Mouse (Mus musculus): ENCODE results near the gene Pkd2l1. TPM values are rescaled to one million over a fixed set of nuclear protein-coding genes. Genes with fewer than 3 reads are reported as not detected.
"Not testable (repeated sequence)": the region's sequence is repeated elsewhere in the genome, so short reads cannot be mapped to it uniquely, and the experiment has no call there.

The Pkd2l1 gene
- total RNA-seq, 1 experiment from 2014 or later, result not detected

DNA sequence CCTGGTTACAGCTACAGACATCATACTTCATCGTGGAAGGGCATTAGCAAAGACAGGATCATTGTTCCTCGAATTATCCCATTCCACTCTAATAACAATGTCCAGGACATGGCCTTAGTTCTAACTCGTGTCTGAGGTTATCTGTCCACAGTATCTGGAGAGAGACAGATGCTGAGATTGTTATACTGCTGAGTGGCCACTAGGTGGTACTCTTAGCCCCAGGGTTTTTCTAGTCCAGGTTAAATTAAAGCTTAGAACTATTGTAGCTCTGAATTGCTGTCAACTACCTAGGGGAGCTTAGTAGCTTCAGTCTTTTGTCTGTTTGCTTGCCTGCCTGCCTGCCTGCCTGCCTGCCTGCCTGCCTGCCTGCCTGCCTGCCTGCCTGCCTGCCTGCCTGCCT is 30.7 kb downstream of the Pkd2l1 start:
- peak; percentile 79 for ATAC-seq (replicated peaks; ENCODE audit: low read depth, poor library complexity, severe bottlenecking)

DNA sequence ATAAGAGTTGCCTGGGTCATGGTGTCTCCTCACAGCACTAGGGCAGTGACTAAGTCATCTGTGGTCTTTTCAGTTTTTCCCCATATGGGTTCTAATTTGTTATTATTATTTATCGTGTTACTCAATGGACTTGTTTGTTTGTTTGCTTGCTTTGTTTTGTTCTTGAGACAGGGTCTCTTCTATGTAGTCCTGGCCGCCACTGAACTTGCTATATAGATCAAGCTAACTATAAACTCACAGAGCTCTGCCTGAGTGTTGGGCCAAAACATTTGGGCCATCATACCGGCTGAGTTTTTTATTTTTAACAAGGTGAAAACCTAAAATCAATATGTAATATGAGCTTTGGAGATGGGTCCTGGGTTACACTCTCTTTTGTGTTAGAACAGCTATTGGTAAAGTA is 32.9 kb downstream of the Pkd2l1 start:
- ATAC-seq (replicated peaks; ENCODE audit: low read depth, poor library complexity, severe bottlenecking), result no peak

DNA sequence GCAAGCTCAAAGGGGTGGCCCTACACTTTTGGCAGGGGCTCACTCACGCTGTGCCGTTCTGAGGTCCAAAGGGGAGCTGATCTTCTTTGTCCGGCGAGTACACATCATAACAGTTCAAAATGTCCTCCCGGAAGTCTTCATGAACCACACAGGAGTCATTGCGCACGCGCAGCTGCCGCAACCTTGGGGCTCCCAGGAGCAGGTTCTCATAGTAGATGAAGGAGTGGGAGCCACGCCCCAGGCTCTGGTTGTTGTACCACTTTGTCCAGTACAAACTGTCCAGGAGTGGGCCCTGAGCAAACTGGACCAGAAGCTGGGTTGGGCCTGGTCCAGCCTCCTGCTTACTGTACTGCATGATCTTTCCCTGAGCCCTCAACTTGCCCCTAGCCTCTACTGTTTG is 35.2 kb downstream of the Pkd2l1 start:
- no peak for ATAC-seq (replicated peaks; ENCODE audit: low read depth, poor library complexity, severe bottlenecking)

DNA sequence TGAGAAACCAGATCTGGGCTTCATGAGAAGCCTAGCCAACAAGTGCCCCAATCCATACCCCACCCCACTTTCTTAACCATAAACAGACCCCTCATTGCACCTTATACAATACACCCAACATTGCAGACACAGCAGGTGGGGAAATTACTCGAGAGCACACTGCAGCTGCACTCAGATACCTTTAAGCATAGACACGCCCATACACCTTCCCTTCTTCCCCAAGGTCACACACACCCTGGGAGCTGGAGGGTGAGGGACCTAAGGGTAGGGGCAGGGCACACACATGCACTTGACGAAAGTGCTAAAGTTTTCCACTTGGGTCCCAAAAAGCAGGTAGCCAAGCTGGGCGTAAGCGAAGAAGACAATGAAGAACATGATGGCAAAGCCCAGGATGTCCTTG is 38.5 kb downstream of the Pkd2l1 start:
- no peak for ATAC-seq (replicated peaks; ENCODE audit: low read depth, poor library complexity, severe bottlenecking)

DNA sequence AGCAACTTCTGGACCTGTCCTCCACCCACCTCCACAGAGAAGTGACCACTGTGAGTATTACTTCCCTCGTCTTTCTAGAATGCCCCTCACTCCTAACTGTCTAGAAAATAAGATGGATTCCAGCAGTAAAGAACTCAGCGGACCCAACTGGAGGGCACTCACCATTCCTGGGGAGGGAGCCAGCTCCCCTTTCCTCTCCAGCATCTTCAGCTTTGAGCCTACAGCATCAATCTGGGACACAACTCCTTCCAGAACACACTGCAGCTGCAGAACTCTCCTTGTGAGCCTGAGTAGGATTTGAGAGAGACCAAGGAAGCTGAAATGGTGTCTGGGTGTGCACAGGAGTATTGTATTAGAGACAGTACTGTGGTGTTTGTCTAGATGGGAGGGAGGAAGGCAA is 43.3 kb downstream of the Pkd2l1 start:
- no peak for ATAC-seq (replicated peaks; ENCODE audit: low read depth, poor library complexity, severe bottlenecking)

DNA sequence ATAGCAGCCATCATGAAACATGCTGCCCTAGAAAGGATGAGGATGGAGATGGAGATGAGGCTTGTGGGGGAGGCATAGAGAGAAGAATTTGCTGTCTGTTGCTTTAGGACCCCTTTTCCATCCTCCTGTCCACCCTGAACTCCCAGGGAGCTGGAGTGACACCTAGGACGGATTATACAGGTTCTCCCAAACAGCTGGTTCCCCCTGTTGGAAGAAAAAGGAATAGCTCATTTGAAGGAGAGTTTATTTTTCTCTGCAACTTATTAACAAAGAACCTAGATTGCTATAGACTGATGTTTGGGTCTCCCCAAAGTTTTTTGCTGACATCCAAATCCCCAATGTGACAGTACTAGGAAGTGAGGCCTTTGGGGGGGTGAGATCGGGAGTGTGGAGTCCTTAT is 43.9 kb downstream of the Pkd2l1 start:
- ATAC-seq (replicated peaks; ENCODE audit: low read depth, poor library complexity, severe bottlenecking), result no peak

DNA sequence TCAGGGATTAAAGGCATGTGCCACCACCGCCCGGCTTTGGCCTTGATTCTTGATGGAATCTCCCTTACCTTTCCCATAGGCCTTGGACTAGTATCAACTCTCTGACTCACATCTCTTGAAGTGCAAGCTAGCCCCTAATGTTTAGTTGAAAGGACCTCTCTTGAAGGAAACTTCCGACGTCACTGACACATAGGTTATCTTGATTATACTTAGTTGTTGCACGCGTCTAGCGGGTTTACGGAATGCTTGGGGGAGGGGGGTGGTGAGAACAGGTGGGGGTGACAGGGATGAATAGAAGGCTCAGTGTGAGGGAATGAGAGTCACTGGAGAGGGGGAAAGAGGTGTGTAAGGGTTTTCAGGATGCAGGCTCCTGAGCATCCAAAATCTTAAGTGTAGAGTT is 45.3 kb downstream of the Pkd2l1 start:
- ATAC-seq (replicated peaks; ENCODE audit: low read depth, poor library complexity, severe bottlenecking), result no peak

DNA sequence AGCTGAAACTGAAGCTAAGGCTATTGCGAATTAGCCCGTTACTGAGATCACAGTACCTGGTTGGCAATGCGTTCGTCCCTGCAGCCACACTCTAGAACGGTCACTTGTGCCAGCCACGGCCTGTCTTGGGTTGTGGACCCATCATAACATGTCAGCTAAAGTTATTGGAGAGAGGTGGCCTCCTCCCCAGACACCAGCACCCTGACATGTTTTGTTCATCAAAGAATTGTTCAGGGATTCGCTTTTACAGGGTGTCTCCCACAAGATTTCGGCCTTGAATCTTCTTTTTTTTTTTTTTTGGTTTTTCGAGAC is 45.7 kb downstream of the Pkd2l1 start:
- ATAC-seq (replicated peaks; ENCODE audit: low read depth, poor library complexity, severe bottlenecking), result 0 out of 2 replicates have a peak, but pooled peaks have one; percentile 10

DNA sequence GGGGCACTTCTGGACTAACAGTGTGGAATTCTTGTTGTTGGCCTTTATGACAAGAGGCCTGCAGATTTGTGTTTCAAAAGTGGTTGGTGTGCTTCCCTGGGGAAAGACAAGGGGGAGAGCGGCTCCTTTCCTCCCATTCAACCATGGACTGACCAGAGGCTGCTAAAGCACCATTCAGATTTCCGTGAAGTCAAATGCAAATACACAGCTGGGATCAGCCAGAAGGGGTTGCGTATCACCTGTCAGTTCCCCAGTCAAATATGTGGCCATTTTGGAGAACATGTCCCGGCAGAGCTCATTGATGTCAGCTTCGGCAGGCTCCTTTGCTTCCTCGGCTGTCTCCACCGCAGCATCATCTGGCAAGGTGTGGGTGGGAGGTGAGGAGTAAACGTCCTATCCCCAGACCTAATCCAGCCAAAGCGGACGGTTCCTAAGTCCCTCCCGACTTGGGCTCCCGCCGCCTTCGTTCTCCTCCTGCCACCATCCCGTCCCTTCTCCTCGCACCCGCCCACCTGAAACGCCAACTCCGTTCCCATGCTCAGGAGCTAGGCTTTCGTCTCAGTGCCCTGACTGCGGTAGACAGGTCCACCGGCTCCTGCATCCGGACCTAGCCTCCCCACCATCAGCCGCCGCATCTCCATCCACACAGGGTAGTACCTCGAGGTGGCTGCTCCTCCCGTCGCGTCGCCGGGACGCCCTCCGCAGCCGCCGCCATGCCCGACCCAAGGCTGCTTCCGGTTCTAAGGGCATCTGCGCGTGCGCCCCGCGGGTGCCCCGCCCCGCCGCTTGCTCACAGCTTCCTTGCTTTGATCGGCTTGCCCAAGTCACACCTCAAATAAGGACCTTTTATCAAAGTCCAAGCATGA is 46.3 kb downstream of the Pkd2l1 start, which contains the start of gene Bloc1s2:
Gene Bloc1s2 (minus strand): TSS at position 745 of the 866 bp plus-strand sequence.
- peak; percentile 82 for ATAC-seq (replicated peaks; ENCODE audit: low read depth, poor library complexity, severe bottlenecking)

DNA sequence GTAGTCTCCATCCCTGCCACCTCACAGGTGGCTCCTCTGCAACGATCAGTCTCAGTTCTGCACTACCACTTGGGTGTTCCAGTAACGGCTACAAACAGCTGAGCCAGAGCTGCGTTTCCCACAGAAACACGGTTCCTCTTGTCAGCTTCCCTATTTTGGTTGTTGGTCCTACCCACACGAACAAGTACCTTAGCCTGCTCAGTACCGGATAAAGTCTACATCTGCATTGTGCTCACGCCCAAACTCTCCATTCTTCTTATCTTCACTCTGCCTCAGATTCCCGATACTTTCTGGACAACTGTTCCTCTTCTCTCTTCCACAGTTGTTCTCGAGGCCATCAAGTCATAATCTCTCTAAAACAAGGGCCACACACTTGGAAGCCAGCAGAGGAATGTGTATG is 47.9 kb downstream of the Pkd2l1 start:
- ATAC-seq (replicated peaks; ENCODE audit: low read depth, poor library complexity, severe bottlenecking), result peak; percentile 67

DNA sequence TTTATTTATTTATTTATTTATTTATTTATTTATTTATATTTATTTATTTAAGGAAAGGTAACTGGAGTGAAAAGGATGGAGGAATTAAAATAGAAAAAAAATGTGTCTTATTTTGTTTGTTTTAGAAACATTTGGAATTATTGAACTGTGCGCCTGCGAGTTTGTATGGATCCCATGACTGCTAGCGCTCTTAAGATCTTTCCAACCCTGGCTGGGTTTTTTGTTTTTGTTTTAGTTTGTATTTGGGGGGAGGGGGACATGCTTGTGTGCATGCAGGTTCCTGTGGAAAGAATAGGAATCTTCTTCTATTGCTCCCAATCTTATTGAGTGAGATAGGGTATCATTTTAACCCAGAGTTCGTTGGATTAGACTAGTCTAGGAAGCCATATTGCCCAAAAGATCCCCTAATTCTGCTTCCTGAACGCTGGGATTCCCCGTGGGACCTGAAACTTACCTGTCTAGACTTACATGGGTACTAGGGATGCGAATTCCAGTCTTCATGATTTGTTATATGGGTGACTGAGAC is 56.2 kb downstream of the Pkd2l1 start:
- no peak for ATAC-seq (replicated peaks; ENCODE audit: low read depth, poor library complexity, severe bottlenecking)

DNA sequence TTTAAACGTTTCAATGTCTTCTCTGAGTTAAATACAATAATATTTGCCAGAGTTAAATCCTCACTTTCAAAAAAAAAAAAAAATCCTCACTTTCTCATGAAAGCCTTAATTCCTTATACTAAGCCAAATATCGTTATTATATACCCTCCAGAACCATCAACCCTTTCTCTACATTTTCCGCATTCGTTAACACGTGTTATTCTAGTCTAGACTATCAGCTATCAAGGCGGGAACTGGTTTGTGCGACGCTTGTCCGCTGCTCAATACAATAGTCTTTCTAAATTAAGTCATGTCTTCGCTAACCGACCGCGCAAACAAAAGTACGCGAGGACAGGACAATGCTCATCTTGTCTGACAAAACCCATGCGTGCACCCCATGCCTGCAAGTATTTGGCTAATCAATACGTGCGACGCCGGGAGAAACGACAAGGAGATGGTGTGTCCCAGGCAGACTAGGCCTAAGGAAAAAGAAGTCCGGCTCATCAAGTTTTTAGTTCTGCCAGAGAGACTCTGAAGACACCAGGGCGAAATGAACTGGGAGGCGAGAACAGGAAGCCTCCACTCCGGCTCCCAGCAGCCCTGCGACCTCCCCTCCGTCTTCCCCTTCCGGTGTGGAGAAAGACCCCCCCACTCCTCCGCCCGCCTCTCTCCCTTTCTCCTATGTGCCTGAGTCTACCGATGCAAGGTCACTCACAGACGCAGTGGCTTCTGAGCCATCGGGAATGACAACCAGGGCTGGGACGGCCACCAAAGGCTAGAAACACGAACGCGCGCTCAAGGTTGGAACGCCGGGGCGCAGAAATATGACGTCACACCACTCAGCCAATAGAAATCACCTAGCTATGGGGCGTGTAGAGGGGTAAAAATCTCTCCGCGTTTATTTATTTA is 56.9 kb downstream of the Pkd2l1 start, which contains the start of gene Cwf19l1:
Gene Cwf19l1 (minus strand): TSS at position 805 of the 888 bp plus-strand sequence.
- peak; percentile 90 for ATAC-seq (replicated peaks; ENCODE audit: low read depth, poor library complexity, severe bottlenecking)

DNA sequence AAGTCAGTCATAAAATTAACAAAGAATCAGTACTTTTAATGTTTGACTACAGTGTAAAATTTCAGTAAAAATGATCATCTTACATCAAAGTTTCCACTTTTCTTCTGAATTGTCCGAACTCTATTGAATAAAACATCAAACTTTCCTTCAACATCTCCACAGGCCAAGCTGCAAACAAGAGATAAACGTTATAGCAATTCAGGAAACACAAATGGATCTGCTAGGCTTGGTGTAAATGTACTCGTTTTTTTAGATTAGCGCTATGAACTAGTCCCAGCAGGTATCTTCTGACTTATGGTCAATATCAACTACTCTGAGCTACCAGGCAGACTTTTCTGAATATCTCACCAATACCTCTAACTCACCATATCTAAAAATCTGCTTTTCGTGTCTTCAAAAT is 59.3 kb downstream of the Pkd2l1 start:
- ATAC-seq (replicated peaks; ENCODE audit: low read depth, poor library complexity, severe bottlenecking), result no peak

DNA sequence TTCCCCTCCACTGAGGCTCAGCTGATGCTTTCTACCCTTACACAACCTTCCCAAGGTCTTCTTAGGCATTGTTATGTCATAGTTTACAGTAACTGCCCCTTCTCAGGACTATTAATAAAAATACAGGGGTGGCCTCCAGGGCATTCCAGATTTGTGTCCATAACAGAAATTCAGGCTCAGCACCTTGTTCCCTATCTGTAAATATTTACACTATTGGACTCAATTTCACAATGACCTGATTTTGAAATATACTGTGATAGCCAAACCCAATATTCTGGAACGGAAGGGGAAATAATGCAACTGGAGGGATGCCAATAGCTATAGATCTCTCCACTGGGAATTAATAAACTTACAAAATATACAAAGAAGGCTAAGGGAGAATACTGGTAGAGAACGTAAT is 63.7 kb downstream of the Pkd2l1 start:
- no peak for ATAC-seq (replicated peaks; ENCODE audit: low read depth, poor library complexity, severe bottlenecking)

DNA sequence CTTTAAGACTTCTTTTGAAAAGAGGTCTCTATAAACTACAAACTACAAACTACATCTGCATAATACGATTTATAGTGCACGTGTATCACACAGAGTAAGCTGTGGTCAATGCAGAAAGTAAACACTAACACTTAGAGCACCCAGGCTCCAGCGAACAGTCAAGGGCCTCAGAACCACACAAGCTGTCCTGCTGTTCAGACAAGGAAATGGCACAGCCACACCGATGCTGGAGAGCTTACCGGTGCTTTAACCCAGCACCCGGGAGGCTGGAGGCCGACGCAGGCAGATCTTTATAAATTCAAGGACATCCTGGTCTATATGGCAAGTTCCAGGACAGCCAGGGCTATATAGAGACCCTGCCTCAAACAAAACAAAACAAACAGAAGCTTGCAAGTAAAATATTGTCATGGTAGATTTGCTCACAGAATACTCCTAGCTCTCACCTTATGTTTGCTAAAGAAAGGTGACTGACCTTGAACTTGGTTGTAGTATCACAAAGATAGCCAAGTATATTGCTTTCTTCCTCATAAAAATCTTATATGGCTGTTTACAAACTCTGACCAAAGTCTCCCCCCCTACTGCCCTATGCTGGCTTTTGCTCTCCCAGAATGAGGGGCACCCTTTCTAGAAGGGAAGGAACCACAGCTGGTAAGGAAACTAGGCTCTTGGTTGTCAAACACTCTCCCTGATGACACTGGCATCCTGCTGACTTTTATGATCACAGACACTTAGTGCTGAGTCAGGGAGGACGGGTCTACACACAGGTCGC is 64.3 kb downstream of the Pkd2l1 start:
- ATAC-seq (replicated peaks; ENCODE audit: low read depth, poor library complexity, severe bottlenecking), result no peak

DNA sequence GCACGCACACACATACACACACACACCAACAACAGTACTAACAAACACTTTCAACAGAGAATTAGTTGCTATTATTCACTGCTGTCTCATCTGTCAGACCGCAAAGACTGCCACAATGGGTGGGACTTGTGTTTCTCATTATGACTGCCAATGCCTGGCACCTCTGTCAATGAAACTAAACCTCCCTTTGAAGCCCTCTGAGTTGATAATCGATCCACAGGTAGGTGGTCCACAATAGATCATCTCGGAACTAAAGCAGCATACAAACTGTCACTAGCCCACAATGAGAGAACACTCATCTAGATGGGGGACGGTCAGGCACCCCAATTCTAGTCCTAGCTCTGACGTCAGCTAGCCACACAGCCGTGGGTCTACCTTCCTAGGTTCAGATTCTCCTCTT is 71.1 kb downstream of the Pkd2l1 start:
- ATAC-seq (replicated peaks; ENCODE audit: low read depth, poor library complexity, severe bottlenecking), result no peak

DNA sequence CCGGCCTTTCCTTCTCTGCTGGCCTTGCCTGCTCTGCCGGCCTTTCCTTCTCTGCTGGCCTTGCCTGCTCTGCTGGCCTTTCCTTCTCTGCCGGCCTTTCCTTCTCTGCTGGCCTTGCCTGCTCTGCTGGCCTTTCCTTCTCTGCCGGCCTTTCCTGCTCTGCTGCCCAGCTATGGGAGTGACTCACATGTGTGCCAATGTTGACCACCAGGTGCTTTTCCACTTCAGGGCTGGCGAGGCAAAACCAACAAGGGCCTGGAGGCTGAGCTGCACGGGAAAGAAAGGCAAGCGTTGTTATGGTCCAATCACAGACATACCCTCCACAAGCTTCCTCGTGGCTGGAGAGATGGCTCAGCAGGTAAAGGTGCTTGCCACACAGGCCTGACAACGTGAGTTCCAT is 71.6 kb downstream of the Pkd2l1 start:
- not testable (repeated sequence) for ATAC-seq (replicated peaks; ENCODE audit: low read depth, poor library complexity, severe bottlenecking)

DNA sequence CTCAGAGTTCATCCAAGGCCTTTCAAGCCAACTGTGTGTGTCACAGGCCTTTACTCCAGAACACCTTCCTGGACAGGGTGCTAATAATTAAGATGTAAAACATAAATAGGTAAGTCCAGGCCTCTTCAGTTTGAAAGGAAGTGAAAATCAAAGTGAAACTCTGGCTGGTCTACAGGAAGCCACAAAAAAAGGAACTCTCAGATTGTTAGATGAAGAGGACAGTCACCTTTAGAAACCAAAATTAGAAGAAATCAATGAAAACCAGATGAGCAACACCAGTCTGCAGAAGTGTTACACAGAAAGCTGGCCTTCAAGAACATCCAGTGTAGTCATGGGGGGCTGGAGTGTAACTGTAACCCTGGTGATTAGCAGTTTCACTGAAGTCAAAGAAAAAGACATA is 74.4 kb downstream of the Pkd2l1 start:
- ATAC-seq (replicated peaks; ENCODE audit: low read depth, poor library complexity, severe bottlenecking), result no peak

DNA sequence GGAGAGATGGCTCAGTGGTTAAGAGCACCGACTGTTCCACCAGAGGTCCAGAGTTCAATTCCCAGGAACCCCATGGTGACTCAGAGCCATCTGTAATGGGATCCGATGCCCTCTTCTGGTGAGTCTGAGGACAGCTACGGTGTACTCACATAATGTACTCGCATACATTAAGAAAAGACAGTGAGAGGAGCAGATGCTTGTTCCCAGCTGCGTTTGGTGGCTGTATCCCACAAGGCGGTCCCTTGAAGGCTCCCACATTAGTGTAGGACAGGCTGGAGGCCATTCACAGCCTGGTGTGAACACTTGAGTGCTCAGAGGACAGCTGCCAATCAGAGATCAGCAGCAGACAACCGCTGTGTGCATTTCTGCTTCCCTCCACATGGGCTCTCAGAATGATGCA is 80.5 kb downstream of the Pkd2l1 start:
- ATAC-seq (replicated peaks; ENCODE audit: low read depth, poor library complexity, severe bottlenecking), result 0 out of 2 replicates have a peak, but pooled peaks have one; percentile 21

DNA sequence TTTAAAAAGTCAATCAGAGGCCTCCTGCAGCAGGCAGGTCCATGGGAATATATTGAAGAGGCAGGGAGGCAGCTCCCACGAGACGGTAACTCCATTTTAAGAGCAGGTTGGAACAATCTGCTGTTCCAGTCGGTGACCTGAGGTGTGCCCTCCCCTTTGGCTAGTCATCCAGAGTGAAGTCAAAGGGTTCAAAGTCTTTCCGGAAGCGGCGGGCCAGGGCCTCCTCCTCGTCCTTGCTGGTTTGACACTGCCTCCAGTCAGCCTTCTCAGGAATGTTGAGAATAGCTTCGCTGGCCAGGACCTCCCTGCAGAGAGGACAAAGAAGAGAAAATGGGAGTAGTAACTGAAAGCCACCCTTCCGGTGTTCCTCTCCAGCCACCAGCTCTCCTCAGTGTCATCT is 81.9 kb downstream of the Pkd2l1 start:
- ATAC-seq (replicated peaks; ENCODE audit: low read depth, poor library complexity, severe bottlenecking), result no peak
